Mouse (Mus musculus) intestine, embryonic 15.5 days (tissue): ENCODE data around the gene Rbm24. TPM values are rescaled to one million over a fixed set of nuclear protein-coding genes. Genes with fewer than 3 reads are reported as not detected.
A peak's percentile ranks its signal among the peaks of the same experiment; 100 is the strongest.

Source experiments
- ATAC-seq: fragments of 200-750 bp; cut with Nextera tagmentation; 2 replicates; pipeline ENCODE4 v1.8.0; 2017; ENCODE audit warnings: moderate TSS enrichment, moderate library complexity
- H3K27ac ChIP-seq: fragments of 300-500 bp; sonication (generic); 2 replicates; pipeline ENCODE4 v1.5.1; 2015; ENCODE audit warnings: mild to moderate bottlenecking, inconsistent platforms
- H3K27me3 ChIP-seq: fragments of 300-500 bp; sonication (generic); replicated peaks from 2 replicates; pipeline ENCODE4 v1.6.1; 2015; ENCODE audit warnings: inconsistent platforms
- H3K36me3 ChIP-seq: fragments of 300-500 bp; sonication (generic); 2 replicates; pipeline ENCODE4 v1.6.1; 2015; ENCODE audit warnings: inconsistent platforms
- H3K4me1 ChIP-seq: fragments of 300-500 bp; sonication (generic); replicated peaks from 2 replicates; pipeline ENCODE4 v1.6.1; 2015; ENCODE audit warnings: inconsistent platforms
- H3K4me2 ChIP-seq: fragments of 300-500 bp; sonication (generic); replicated peaks from 2 replicates; pipeline ENCODE4 v1.6.1; 2015; ENCODE audit warnings: mild to moderate bottlenecking, inconsistent platforms
- H3K4me3 ChIP-seq: fragments of 300-500 bp; sonication (generic); replicated peaks from 2 replicates; pipeline ENCODE4 v1.5.1; 2015; ENCODE audit warnings: inconsistent platforms
- H3K9ac ChIP-seq: fragments of 300-500 bp; sonication (generic); 2 replicates; pipeline ENCODE4 v1.6.1; 2015; ENCODE audit warnings: inconsistent platforms
- H3K9me3 ChIP-seq: fragments of 300-500 bp; sonication (generic); 2 replicates; pipeline ENCODE4 v1.6.1; 2016; ENCODE audit warnings: inconsistent platforms
- WGBS: fragments of 180-500 bp; shearing (Covaris S2); methylation state at CpG from one replicate; pipeline ENCODE4 v1.1.7; 2015; 5-methylcytosine and 5-hydroxymethylcytosine counted together
- polyA plus RNA-seq: library from polyadenylated mRNA; unstranded; fragments of >200 nt; fragmentation: Nextera tagmentation; extraction: Ambion mirVana; gene quantifications from 2 replicates; pipeline ENCODE4 v1.2.1, GENCODE M21; 2015

Rbm24 gene
- polyA plus RNA-seq, 1 experiment from 2014 or later, result 2.0 TPM

- ATAC-seq, result no peak
- H3K27me3 ChIP-seq, result peaks cover 3% of the 10 kb centered on the region; the same call in 1 of the 2 replicates
Measured at GRCm38 (mm10) chr13:46417594-46417993, 640 bp upstream of the Rbm24 start.

DNA sequence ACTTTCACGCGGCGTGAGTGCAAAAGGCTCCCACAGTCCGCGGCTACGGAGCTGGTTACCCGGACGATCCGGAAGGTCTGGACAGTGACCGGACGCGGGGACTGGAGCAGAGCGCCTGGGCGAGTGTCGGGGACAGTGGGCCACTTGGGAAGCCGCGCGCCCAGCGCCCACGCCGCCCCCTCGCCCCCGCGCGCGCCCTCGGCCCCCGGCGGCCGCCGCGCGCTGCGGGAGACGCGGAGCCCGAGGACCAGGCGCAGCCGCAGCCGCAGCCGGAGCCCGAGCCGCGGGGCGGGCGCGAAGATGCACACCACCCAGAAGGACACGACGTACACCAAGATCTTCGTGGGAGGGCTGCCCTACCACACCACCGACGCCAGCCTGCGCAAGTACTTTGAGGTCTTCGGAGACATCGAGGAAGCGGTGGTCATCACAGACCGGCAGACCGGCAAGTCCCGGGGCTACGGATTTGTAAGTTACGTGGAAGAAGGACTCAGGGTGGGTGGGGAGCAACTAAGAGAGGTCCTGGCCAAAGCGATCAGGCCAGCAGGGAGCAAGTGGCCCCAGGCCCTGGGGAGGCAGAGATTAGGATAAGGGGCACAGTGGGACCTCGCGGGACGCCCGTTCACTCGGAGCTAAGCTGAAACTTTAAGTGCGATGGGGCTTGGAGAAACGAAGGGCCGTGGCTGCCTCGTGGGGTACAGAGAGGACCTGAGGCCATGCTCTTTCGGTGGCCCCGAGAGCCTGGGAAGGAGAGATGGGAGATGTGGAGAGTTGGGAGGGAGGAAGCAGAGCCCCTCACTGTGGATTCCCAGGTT, 704 bp downstream of the Rbm24 start:
- Histone ChIP-seq H3K4me3 (peak overlapping the region; percentile 66), H3K4me2 (peak overlapping the region; percentile 98), H3K27me3 (peaks cover 3% of the 10 kb centered on the region; the same call in 1 of the 2 replicates), H3K36me3 (no peaks in the 10 kb centered on the region), H3K9ac (peak overlapping the region; percentile 64), H3K4me1 (0 out of 2 replicates have a peak, but pooled peaks cover 2% of the 10 kb centered on the region), H3K27ac (peak overlapping the region; percentile 51; the same call in 1 of the 2 replicates), H3K9me3 (no peaks in the 10 kb centered on the region)
- peak; percentile 43 for ATAC-seq
- WGBS, result 1% methylated on average over 72 of the region's 73 CpGs

More at GRCm38 (mm10) chr13:46417594-46417993, 640 bp upstream of the Rbm24 start:
- 75% methylated on average over 5 of the region's 5 CpGs for WGBS
- peak overlapping the region; percentile 66; the same call in 1 of the 2 replicates for H3K4me3 ChIP-seq
- H3K4me1 ChIP-seq, result 0 out of 2 replicates have a peak, but pooled peaks cover 2% of the 10 kb centered on the region
- no peak overlapping the region for H3K27ac ChIP-seq
- peak overlapping the region; percentile 98 for H3K4me2 ChIP-seq
- H3K9me3 ChIP-seq, result no peaks in the 10 kb centered on the region
- H3K9ac ChIP-seq, result no peak overlapping the region
- no peaks in the 10 kb centered on the region for H3K36me3 ChIP-seq

- H3K27me3 ChIP-seq, result peaks cover 3% of the 10 kb centered on the region; the same call in 1 of the 2 replicates
- peak overlapping the region; percentile 98 for H3K4me2 ChIP-seq
- no peaks in the 10 kb centered on the region for H3K36me3 ChIP-seq
- H3K9ac ChIP-seq, result 0 out of 2 replicates have a peak overlapping the region, but pooled peaks have one; percentile 23
- H3K9me3 ChIP-seq, result no peaks in the 10 kb centered on the region
- WGBS, result 24% methylated on average over 7 of the region's 7 CpGs
- H3K4me3 ChIP-seq, result peak overlapping the region; percentile 66
- no peak for ATAC-seq
- H3K27ac ChIP-seq, result 0 out of 2 replicates have a peak overlapping the region, but pooled peaks have one; percentile 27
- H3K4me1 ChIP-seq, result 0 out of 2 replicates have a peak, but pooled peaks cover 2% of the 10 kb centered on the region
Measured at GRCm38 (mm10) chr13:46419648-46420047, 1.4 kb downstream of the Rbm24 start.

DNA sequence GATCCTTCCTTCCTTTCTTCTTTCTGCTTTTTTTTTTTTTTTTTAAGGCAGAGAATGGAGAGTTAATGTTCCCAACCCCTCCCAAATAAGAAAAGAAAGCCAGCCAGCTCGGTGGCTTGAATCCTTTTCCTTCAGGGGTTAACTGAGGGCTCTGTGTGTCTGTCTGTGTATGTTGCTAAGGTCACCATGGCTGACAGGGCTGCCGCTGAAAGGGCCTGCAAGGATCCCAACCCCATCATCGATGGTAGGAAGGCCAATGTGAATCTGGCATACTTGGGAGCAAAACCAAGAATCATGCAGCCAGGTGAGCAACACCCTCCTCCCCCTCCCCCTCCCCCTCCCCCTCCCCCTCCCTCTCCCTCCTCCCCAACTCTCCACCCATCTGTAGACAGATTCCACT, 1.9 kb downstream of the Rbm24 start:
- H3K4me2 ChIP-seq, result peak overlapping the region; percentile 98
- 20% methylated on average over 3 of the region's 3 CpGs for WGBS
- H3K27ac ChIP-seq, result no peak overlapping the region
- no peaks in the 10 kb centered on the region for H3K36me3 ChIP-seq
- H3K4me1 ChIP-seq, result 0 out of 2 replicates have a peak, but pooled peaks cover 2% of the 10 kb centered on the region
- H3K4me3 ChIP-seq, result peak overlapping the region; percentile 23
- no peak overlapping the region for H3K9ac ChIP-seq
- H3K9me3 ChIP-seq, result no peaks in the 10 kb centered on the region
- no peak for ATAC-seq
- peaks cover 3% of the 10 kb centered on the region; the same call in 1 of the 2 replicates for H3K27me3 ChIP-seq

DNA sequence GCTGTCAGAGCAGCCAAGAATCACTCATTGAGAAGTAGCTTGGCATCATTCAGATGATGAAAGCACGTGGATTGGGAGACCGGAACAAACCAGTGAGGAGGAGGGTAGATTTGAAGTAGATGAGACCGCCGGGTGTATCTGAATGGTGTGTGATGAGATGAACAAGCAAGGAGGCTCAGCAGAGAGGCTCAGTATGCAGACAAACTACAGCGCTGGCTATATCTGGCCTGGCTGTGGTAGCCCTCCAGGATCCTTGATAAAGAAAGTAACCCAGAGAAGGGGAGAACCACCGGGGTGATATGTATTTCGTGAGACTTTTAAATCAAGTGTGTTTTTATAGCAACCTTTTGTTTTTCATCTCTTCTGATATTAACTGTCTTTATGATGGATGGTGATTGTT, 5.6 kb downstream of the Rbm24 start:
- no peaks in the 10 kb centered on the region for H3K27me3 ChIP-seq
- H3K9me3 ChIP-seq, result no peaks in the 10 kb centered on the region
- H3K4me3 ChIP-seq, result no peak overlapping the region
- H3K9ac ChIP-seq, result no peak overlapping the region
- WGBS, result 86% methylated on average over 7 of the region's 7 CpGs
- H3K4me2 ChIP-seq, result no peak overlapping the region
- H3K36me3 ChIP-seq, result no peaks in the 10 kb centered on the region
- ATAC-seq, result no peak
- no peaks in the 10 kb centered on the region for H3K4me1 ChIP-seq
- H3K27ac ChIP-seq, result no peak overlapping the region

GRCm38 (mm10) chr13:46424376-46424775, 6.1 kb downstream of the Rbm24 start:
- 73% methylated on average over 8 of the region's 8 CpGs for WGBS
- Histone ChIP-seq H3K27ac (no peak overlapping the region), H3K36me3 (no peaks in the 10 kb centered on the region), H3K9me3 (no peaks in the 10 kb centered on the region), H3K4me1 (no peaks in the 10 kb centered on the region), H3K4me2 (no peak overlapping the region), H3K9ac (no peak overlapping the region), H3K4me3 (no peak overlapping the region), H3K27me3 (no peaks in the 10 kb centered on the region)
- no peak for ATAC-seq

GRCm38 (mm10) chr13:46426651-46427269, 8.5 kb downstream of the Rbm24 start:
- no peak overlapping the region for H3K4me2 ChIP-seq
- ATAC-seq, result no peak
- no peaks in the 10 kb centered on the region for H3K9me3 ChIP-seq
- no peaks in the 10 kb centered on the region for H3K36me3 ChIP-seq
- H3K4me1 ChIP-seq, result no peaks in the 10 kb centered on the region
- H3K9ac ChIP-seq, result no peak overlapping the region
- no peaks in the 10 kb centered on the region for H3K27me3 ChIP-seq
- WGBS, result 86% methylated on average over 6 of the region's 6 CpGs
- no peak overlapping the region for H3K4me3 ChIP-seq
- H3K27ac ChIP-seq, result no peak overlapping the region

DNA sequence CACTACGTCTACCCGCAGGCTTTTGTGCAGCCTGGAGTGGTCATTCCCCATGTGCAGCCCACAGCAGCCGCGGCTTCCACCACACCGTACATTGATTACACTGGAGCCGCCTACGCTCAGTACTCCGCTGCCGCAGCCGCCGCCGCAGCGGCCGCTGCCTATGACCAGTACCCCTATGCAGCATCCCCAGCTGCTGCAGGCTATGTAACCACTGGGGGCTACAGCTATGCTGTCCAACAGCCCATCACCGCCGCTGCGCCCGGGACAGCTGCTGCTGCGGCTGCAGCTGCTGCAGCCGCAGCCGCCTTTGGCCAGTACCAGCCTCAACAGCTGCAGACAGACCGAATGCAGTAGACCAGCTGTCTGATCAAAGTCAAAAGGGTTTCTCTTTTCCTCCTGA, 10.7 kb downstream of the Rbm24 start:
- H3K36me3 ChIP-seq, result no peaks in the 10 kb centered on the region
- H3K4me1 ChIP-seq, result no peaks in the 10 kb centered on the region
- WGBS, result 61% methylated on average over 22 of the region's 22 CpGs
- H3K27me3 ChIP-seq, result no peaks in the 10 kb centered on the region
- H3K9me3 ChIP-seq, result no peaks in the 10 kb centered on the region
- H3K27ac ChIP-seq, result no peak overlapping the region
- H3K9ac ChIP-seq, result no peak overlapping the region
- H3K4me3 ChIP-seq, result no peak overlapping the region
- no peak for ATAC-seq
- peak overlapping the region; percentile 43; the same call in 1 of the 2 replicates for H3K4me2 ChIP-seq

DNA sequence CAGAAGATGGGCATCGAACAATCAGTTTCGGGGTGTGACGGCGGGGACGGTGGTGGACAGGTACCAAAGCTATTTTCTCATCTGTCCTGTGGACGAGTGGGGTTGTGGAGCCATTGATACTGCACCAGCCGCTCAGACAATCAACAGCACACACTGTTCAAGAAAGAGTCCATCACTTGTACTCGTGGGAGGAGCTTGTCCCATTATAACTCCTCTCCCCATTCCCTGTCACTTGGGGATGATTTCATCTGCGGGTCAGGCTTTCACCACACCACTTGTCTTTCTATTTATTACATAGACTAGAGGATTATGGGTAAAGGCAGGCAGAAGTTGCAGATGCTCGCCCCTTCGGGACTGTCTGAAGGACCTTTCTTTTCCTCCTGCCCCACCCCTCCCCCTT, 11.6 kb downstream of the Rbm24 start:
- 91% methylated on average over 11 of the region's 11 CpGs for WGBS
- Histone ChIP-seq H3K36me3 (no peaks in the 10 kb centered on the region), H3K9me3 (no peaks in the 10 kb centered on the region), H3K4me2 (no peak overlapping the region), H3K27me3 (no peaks in the 10 kb centered on the region), H3K4me3 (no peak overlapping the region), H3K27ac (no peak overlapping the region), H3K4me1 (no peaks in the 10 kb centered on the region), H3K9ac (no peak overlapping the region)
- no peak for ATAC-seq

DNA sequence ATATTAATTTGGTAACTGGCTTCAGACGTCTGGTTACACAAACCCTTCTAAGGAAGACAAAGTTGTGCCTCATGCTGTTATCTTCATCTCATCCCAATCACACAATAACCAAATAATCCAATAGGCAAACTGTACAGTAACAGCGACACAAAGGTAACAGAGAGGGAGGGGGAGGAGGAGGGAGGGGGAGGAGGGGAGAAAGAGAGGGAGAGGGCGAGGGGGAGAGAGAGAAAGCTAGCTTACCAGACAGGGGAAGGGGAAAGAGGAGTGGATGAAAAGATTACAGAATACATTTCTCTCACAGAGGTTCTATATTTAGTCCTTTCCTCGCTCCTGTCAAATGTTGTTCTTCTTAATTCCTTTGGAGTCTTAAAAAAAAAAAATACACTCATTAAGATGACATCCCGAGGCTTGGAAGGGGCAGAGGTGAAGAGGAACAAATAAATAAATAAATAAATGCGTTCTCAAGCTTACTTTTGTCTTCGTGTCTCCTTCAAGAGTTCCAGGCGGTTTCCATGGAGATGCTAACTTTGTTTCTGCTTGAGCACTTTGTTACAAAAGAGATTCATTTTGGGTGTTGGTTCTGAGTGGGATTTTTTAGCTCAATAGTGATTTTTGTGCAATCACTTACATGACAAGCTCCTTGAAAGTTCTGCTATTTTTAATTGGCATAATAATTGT, 15.8 kb downstream of the Rbm24 start:
- ATAC-seq, result no peak
- no peak overlapping the region for H3K27ac ChIP-seq
- H3K36me3 ChIP-seq, result no peaks in the 10 kb centered on the region
- H3K9me3 ChIP-seq, result no peaks in the 10 kb centered on the region
- no peak overlapping the region for H3K9ac ChIP-seq
- H3K4me2 ChIP-seq, result no peak overlapping the region
- H3K4me1 ChIP-seq, result no peaks in the 10 kb centered on the region
- no peak overlapping the region for H3K4me3 ChIP-seq
- no peaks in the 10 kb centered on the region for H3K27me3 ChIP-seq
- WGBS, result 52% methylated on average over 8 of the region's 8 CpGs

DNA sequence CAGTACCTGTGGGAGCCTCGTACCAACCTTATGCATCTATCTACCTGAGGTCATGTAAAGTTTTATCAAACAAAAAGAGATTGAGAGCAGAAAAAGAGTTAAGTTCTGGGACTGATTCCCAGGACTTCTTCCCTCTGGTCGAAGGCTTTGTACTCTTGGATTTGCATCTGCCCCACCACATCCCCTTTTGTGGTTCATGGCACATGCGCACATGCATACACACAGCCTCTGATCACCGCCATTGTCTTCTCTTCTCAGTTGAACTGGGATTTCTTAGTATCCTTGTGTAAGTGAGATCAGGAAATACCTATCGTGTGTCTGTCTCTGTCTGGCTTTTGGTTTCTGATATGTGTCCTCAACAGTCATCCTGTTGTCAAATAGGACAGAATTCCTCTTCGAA, 20.7 kb downstream of the Rbm24 start:
- H3K36me3 ChIP-seq, result no peaks in the 10 kb centered on the region
- WGBS, result 80% methylated on average over 6 of the region's 6 CpGs
- no peak overlapping the region for H3K4me3 ChIP-seq
- ATAC-seq, result no peak
- H3K4me1 ChIP-seq, result no peaks in the 10 kb centered on the region
- no peak overlapping the region for H3K9ac ChIP-seq
- no peak overlapping the region for H3K4me2 ChIP-seq
- H3K27me3 ChIP-seq, result no peaks in the 10 kb centered on the region
- H3K27ac ChIP-seq, result no peak overlapping the region
- no peaks in the 10 kb centered on the region for H3K9me3 ChIP-seq

DNA sequence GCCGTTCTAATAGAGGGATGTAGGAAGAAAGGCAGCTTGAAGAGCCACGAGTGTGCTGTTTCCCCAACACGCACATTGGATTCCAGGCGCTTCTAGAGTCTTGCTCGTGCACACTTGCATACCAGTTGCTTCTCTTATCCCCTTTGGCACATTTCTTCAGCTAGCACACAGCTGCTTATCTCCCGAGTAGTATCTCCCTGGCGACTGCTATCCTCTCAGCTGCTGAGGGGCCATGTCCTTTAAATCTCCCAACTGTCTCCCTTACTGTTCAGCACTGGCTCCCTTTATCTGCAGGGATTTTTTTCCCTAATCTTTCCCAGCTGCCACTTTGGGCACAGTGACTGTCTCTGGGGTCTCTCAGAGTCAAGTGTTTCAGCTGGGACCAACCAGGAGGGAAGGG, 25.8 kb downstream of the Rbm24 start:
- 65% methylated on average over 7 of the region's 7 CpGs for WGBS
- no peak for ATAC-seq

More for the DNA sequence above, 25.8 kb downstream of the Rbm24 start:
- Histone ChIP-seq H3K4me3 (no peak overlapping the region), H3K4me1 (no peaks in the 10 kb centered on the region), H3K27me3 (no peaks in the 10 kb centered on the region), H3K9ac (no peak overlapping the region), H3K36me3 (no peaks in the 10 kb centered on the region), H3K9me3 (no peaks in the 10 kb centered on the region), H3K27ac (no peak overlapping the region), H3K4me2 (no peak overlapping the region)
